Mouse (Mus musculus): Measurements from ENCODE around the gene Clip4.

DNA sequence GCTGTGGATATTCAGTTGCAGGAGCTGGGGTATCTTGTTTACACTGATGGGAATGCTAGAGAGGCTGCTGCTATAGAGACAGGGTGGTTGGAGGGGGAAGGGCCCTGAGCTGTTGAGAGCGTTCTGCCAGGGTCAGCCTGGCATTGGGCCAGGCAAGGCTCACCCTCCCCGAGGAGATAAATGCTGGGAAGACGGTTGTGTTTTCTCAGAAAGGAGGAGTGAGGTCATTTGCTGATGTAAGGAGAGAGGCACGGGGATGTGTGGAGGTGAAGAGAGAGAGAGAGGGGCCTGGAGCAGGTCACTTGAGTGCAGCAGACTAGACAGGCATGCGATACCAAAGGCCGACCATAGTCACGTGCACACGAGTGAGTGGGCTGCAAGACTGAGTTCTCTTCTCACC lies 42.8 kb downstream of the Clip4 start:
- TF ChIP-seq POLR2A (IDR thresholded peaks at IDR 0.05; ENCODE audit: low read depth, low read length): no peak
- TF ChIP-seq CTCF (IDR thresholded peaks at IDR 0.05; ENCODE audit: extremely low read depth, insufficient read length, insufficient replicate concordance, low read depth, low read length): no peak
